Mouse (Mus musculus): ENCODE measurements around the gene Ptpn3. TPM values are rescaled to one million over a fixed set of nuclear protein-coding genes. Genes with fewer than 3 reads are reported as not detected.

Gene Ptpn3
- polyA plus RNA-seq, 2 experiments = 0.38 to 0.46 TPM

DNA sequence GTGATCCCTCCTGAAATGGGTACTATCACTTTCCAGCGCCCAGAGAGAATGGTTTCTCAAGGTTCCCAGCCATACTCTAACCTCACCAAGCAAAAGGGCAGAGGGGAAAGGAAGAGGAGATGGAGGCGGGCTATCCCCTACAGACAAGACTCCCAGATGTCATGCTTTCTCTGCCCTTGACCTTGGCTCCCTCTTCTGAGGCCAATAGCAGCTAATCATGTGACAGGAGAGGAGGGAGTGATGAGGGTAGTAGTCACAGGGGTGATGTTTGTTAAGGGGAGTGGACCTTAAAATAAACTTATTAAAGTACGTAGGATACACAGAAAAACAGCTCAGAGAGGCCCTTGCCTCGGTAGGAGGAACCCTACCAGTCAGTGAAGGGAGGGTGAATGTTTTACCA, 6.1 kb upstream of the Ptpn3 start:
- WGBS (ENCODE audit: insufficient replicate concordance) = 53% methylated on average over 4 of the region's 4 CpGs
- no peak overlapping the region for H3K27ac ChIP-seq
- no peak overlapping the region for H3K4me2 ChIP-seq (ENCODE audit: low read depth)
- no peaks in the 10 kb centered on the region for H3K9me3 ChIP-seq (ENCODE audit: control insufficient read depth, low read length)
- H3K9ac ChIP-seq (replicated peaks) = no peak overlapping the region
- H3K36me3 ChIP-seq (replicated peaks; ENCODE audit: control insufficient read depth, insufficient read depth, low read depth) = no peaks in the 10 kb centered on the region
- no peak for TF ChIP-seq CTCF (IDR thresholded peaks at IDR 0.05; ENCODE audit: low read depth)
- TF ChIP-seq EP300 (IDR thresholded peaks at IDR 0.05; ENCODE audit: low read depth) = no peak
- H3K27me3 ChIP-seq (ENCODE audit: control insufficient read depth, insufficient read depth, low read length) = no peaks in the 10 kb centered on the region; the same call in 1 of the 2 replicates
- DNase-seq (ENCODE audit: low read depth in 3 of 3, low spot score in 3 of 3) (no peak), ATAC-seq (ENCODE audit: insufficient read depth) (no peak)
- H3K4me3 ChIP-seq (ENCODE audit: insufficient read depth in 1 of 2, low read depth in 2 of 2, low read length in 2 of 2) = no peak overlapping the region
- H3K4me1 ChIP-seq (replicated peaks; ENCODE audit: control insufficient read depth in 2 of 2, insufficient read depth in 2 of 2, low read length in 1 of 2) = no peaks in the 10 kb centered on the region

DNA sequence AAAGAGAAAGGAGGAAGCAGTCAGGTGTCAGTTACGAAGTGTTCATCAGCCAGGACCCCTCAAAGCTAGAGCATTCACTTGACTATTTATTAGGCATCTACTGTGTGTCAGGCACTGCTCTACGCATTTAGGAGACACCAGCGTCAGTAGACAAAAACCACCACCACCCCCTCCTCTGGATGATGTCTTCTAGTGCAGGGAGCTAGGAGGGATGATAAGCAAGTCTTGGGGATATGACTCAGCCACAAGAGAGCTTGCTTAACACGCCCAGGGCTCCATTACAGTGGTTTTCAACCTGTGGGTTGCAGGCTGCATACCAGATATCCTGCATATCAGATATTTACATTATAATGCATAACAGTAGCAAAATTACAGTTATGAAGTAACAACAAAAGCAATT, 4.6 kb upstream of the Ptpn3 start:
- H3K9me3 ChIP-seq (ENCODE audit: control insufficient read depth, low read length) = no peaks in the 10 kb centered on the region
- no peak for DNase-seq (ENCODE audit: low read depth in 3 of 3, low spot score in 3 of 3)
- peaks cover 10% of the 10 kb centered on the region for H3K27me3 ChIP-seq (ENCODE audit: control insufficient read depth, insufficient read depth, low read length)
- H3K27ac ChIP-seq = no peak overlapping the region
- H3K36me3 ChIP-seq (replicated peaks; ENCODE audit: control insufficient read depth, insufficient read depth, low read depth) = no peaks in the 10 kb centered on the region
- WGBS (ENCODE audit: insufficient replicate concordance) = 21% methylated on average over 4 of the region's 4 CpGs
- no peaks in the 10 kb centered on the region for H3K4me1 ChIP-seq (replicated peaks; ENCODE audit: control insufficient read depth in 2 of 2, insufficient read depth in 2 of 2, low read length in 1 of 2)
- no peak for ATAC-seq (ENCODE audit: insufficient read depth)
- H3K4me3 ChIP-seq (ENCODE audit: insufficient read depth in 1 of 2, low read depth in 2 of 2, low read length in 2 of 2) = no peak overlapping the region
- H3K9ac ChIP-seq (replicated peaks) = no peak overlapping the region
- TF ChIP-seq CTCF (IDR thresholded peaks at IDR 0.05; ENCODE audit: low read depth) (no peak), EP300 (IDR thresholded peaks at IDR 0.05; ENCODE audit: low read depth) (no peak)
- no peak overlapping the region for H3K4me2 ChIP-seq (ENCODE audit: low read depth)

DNA sequence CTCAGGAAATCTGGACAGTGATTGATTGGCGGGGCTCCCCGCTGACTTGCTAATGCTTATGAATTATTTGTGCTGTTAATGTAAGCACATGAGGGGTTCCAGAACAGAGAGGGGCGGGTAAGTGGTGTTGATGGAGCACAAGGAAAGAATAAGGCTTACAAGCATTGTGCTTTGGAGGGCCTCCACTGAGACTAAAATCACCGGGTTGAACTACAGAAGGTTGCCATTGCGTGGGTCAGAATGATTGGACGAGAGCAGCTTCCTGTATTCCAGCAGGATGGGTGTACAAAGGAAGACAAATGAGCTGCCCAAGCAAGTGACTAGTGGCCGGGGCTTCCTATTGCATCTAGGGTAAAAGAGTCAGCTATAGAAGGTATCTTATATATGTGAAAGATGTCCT, 4.0 kb upstream of the Ptpn3 start:
- ATAC-seq (ENCODE audit: insufficient read depth) = no peak
- H3K27ac ChIP-seq = no peak overlapping the region
- 45% methylated on average over 7 of the region's 7 CpGs for WGBS (ENCODE audit: insufficient replicate concordance)
- no peak for TF ChIP-seq CTCF (IDR thresholded peaks at IDR 0.05; ENCODE audit: low read depth)
- TF ChIP-seq EP300 (IDR thresholded peaks at IDR 0.05; ENCODE audit: low read depth) = no peak
- no peaks in the 10 kb centered on the region for H3K36me3 ChIP-seq (replicated peaks; ENCODE audit: control insufficient read depth, insufficient read depth, low read depth)
- H3K9ac ChIP-seq (replicated peaks) = no peak overlapping the region
- no peaks in the 10 kb centered on the region for H3K9me3 ChIP-seq (ENCODE audit: control insufficient read depth, low read length)
- H3K4me2 ChIP-seq (ENCODE audit: low read depth) = no peak overlapping the region
- DNase-seq (ENCODE audit: low read depth in 3 of 3, low spot score in 3 of 3) = no peak
- H3K4me1 ChIP-seq (replicated peaks; ENCODE audit: control insufficient read depth in 2 of 2, insufficient read depth in 2 of 2, low read length in 1 of 2) = no peaks in the 10 kb centered on the region
- peaks cover 16% of the 10 kb centered on the region for H3K27me3 ChIP-seq (ENCODE audit: control insufficient read depth, insufficient read depth, low read length)
- no peak overlapping the region for H3K4me3 ChIP-seq (ENCODE audit: insufficient read depth in 1 of 2, low read depth in 2 of 2, low read length in 2 of 2)

DNA sequence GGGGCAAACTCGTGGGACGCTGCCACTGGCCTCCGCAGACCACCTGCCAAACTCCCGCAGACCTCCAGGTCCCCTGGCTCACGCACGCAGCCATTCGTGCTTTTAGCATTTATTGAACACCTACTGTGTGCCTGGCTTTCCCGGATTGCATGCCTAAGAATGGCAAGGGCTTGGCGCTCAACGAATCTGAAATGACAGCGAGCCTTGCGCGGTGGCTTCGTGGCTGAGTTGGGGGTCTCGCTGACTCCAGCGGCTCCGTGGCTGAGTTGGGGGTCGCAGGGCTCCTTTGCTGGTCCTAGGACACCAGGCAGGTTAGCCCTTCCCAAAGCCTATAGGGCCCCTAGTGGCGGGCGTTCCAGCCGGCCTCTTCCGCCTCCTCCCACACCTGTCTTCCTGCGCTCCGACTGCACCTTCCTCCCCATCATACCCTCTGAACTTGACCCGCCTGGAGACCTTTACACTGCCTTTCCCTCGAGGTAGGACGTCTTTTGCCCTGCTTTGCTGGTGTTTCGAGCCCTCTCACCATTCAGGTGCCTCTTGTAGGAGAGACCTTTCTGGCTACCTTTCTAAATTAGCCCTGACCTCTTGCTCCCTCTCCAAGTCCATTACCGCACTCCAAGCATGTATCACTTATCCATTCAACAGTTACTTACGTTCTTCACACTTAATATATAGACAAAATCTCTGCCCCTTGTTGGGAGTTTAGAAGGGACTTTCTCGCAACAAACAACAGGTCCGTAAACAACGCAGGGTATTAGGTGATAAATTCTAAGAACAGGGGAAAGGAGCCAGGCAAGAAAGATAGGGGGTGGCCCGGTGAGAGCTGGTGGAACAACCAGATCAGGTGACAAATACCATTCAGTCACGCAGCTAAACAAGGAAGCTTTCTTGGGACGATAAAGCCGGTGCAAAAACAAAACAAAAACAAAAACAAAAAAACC, 898 bp downstream of the Ptpn3 start:
- Histone ChIP-seq H3K4me1 (replicated peaks; ENCODE audit: control insufficient read depth in 2 of 2, insufficient read depth in 2 of 2, low read length in 1 of 2) (no peaks in the 10 kb centered on the region; a peak in 1 of 4 replicates), H3K4me3 (ENCODE audit: insufficient read depth in 1 of 2, low read depth in 2 of 2, low read length in 2 of 2) (peak overlapping the region; percentile 35 to 59), H3K27me3 (ENCODE audit: control insufficient read depth, insufficient read depth, low read length) (peaks cover 40% of the 10 kb centered on the region), H3K36me3 (replicated peaks; ENCODE audit: control insufficient read depth, insufficient read depth, low read depth) (no peaks in the 10 kb centered on the region), H3K9ac (replicated peaks) (no peak overlapping the region), H3K27ac (no peak overlapping the region), H3K9me3 (ENCODE audit: control insufficient read depth, low read length) (no peaks in the 10 kb centered on the region), H3K4me2 (ENCODE audit: low read depth) (peak overlapping the region; percentile 67)
- no peak for ATAC-seq (ENCODE audit: insufficient read depth)
- TF ChIP-seq CTCF (IDR thresholded peaks at IDR 0.05; ENCODE audit: low read depth) (no peak), EP300 (IDR thresholded peaks at IDR 0.05; ENCODE audit: low read depth) (no peak)
- under 1% methylated on average over 37 of the region's 37 CpGs for WGBS (ENCODE audit: insufficient replicate concordance)
- DNase-seq (ENCODE audit: low read depth in 3 of 3, low spot score in 3 of 3) = no peak

DNA sequence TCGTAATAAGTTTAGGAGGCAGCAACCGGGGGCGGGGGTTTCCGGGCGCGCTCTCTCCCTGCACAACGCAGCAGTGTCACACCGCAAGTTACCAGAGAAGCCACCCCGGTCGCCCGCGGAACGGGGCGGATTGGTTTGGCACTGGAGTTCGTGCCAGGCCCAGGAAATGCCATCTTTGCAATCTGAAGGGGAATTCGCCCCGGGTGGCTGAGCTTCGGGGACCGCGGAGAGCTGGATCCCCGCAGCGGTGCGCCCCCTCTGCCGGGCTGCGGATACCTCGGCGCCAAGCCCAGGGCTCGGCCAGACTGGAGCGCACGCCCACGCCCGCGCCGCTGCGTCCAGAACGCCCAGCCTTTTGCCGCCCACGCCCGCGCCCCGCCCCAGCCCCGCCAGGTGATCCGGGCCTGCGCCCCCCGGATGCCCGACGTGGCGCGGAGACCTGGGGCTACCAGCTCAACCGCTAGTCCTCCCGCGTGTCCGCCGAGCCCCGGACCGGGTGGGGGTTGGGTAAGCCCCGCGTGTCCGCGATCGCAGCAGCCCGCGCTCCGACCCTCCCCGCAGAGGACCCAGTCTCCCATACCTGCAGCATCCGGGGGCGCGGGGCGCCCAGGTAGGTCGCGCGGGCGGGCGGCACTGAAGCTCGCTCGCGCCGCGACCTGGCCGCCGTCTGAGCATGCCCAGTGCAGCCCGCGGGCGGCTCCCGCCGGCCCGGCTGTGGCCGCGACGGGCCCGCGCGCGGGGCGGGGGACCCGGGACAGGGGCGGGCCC, 1.8 kb downstream of the Ptpn3 start:
- H3K27ac ChIP-seq = no peak overlapping the region
- TF ChIP-seq CTCF (IDR thresholded peaks at IDR 0.05; ENCODE audit: low read depth) (no peak), EP300 (IDR thresholded peaks at IDR 0.05; ENCODE audit: low read depth) (no peak)
- under 1% methylated on average over 81 of the region's 97 CpGs for WGBS (ENCODE audit: insufficient replicate concordance)
- no peaks in the 10 kb centered on the region for H3K36me3 ChIP-seq (replicated peaks; ENCODE audit: control insufficient read depth, insufficient read depth, low read depth)
- DNase-seq (ENCODE audit: low read depth in 3 of 3, low spot score in 3 of 3) (no peak), ATAC-seq (ENCODE audit: insufficient read depth) (no peak)
- no peak overlapping the region for H3K9ac ChIP-seq (replicated peaks)
- peaks cover 40% of the 10 kb centered on the region for H3K27me3 ChIP-seq (ENCODE audit: control insufficient read depth, insufficient read depth, low read length)
- H3K4me2 ChIP-seq (ENCODE audit: low read depth) = peak overlapping the region; percentile 67
- no peaks in the 10 kb centered on the region; a peak in 1 of 4 replicates for H3K4me1 ChIP-seq (replicated peaks; ENCODE audit: control insufficient read depth in 2 of 2, insufficient read depth in 2 of 2, low read length in 1 of 2)
- H3K4me3 ChIP-seq (ENCODE audit: insufficient read depth in 1 of 2, low read depth in 2 of 2, low read length in 2 of 2) = peak overlapping the region; percentile 44 to 59
- no peaks in the 10 kb centered on the region for H3K9me3 ChIP-seq (ENCODE audit: control insufficient read depth, low read length)
